ENCODE assay signal across 8 mouse cellular contexts in the genomic region with DNA sequence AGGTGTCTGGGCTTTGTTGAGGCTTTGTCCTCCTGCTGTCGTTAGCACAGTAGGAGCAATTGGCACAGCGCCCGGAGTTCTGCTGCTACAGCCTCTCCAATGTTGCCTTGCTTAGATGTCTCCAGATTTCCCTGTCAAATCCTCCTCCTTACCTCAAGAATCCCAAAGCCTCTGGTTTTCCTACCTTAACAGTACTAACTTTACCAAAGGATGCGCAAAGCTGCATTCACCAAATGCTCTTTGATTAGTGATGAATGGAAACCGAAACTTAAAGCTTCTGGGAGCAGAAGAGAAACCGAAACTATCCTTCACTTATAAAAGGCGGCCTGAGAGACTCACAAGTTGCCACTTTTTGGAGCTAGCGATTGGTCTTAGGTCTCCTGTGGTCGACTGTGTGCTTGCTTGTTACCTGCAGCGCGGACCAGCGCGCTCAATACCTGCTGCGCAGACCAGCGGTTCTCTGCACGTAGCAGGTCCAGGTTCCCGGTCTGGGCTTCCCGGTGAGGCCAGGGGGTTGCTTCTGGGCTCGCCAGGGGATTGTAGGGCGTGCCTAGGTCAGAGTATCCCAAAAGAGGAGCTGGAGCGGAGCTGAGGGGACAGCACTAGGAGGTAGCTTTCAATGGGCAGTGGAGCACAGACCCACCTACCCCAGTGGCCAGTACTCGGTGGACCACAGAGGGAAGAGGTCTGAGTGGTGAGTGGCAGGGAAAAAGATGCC. TPM values are rescaled to one million over a fixed set of nuclear protein-coding genes. Genes with fewer than 3 reads are reported as not detected.
A peak's percentile ranks its signal among the peaks of the same experiment; 100 is the strongest.
DNase-seq lines count a peak whose midpoint lies in the region; ATAC-seq and TF ChIP-seq lines count a peak whose summit lies in the region.

Gene Ddx60 (plus strand): TSS at position 311 of the 718 bp plus-strand sequence.

- TF ChIP-seq CTCF in gastrocnemius, adult 2 months (IDR thresholded peaks at IDR 0.05), result no peak

- H3K4me1 ChIP-seq in hindbrain, embryonic 16.5 days (ENCODE audit: control insufficient read depth, insufficient read depth, low read depth, low read length), result peaks cover 5% of the 10 kb centered on the region; the same call in 1 of the 2 replicates

- H3K4me2 ChIP-seq in hindbrain, embryonic 16.5 days (ENCODE audit: low read length), result peak within 1 kb of the TSS; percentile 94

- H3K27me3 ChIP-seq in hindbrain, embryonic 16.5 days (replicated peaks; ENCODE audit: control insufficient read depth, insufficient read depth, low read length), result no peaks in the 10 kb centered on the region

- H3K4me3 ChIP-seq in gastrocnemius, adult 2 months, result peak within 1 kb of the TSS; percentile 94
- peak within 1 kb of the TSS; percentile 48 for H3K4me3 ChIP-seq in hindbrain, embryonic 16.5 days (ENCODE audit: low read length)

- 14% methylated on average over 22 of the region's 22 CpGs for WGBS in hindbrain, embryonic 16.5 days

- ATAC-seq in hindbrain, embryonic 16.5 days, result peak; percentile 69

- peak within 1 kb of the TSS; percentile 65 for H3K9ac ChIP-seq in hindbrain, embryonic 16.5 days (ENCODE audit: low read depth, low read length)

- intact Hi-C loops in gastrocnemius, adult 2 months (cut with DNase I), result no loop called here

- H3K9me3 ChIP-seq in hindbrain, embryonic 16.5 days (ENCODE audit: control insufficient read depth, low read length), result no peaks in the 10 kb centered on the region

- peak; percentile 39 for DNase-seq in WW6 (ENCODE audit: low read depth, low spot score)
- peak; percentile 85 to 92 for DNase-seq in cerebellum, postnatal 14 days
- peak; percentile 82 for DNase-seq in gastrocnemius, adult 2 months
- DNase-seq in left cerebral cortex, adult 18-20 months (ENCODE audit: low spot score in 2 of 2), result peak; percentile 65 to 71
- peak; percentile 76 for DNase-seq in lung, postnatal 36 days
- DNase-seq in retina, postnatal 1 day, result peak; percentile 69
- peak; percentile 28 for DNase-seq in urinary bladder, adult 2 months (ENCODE audit: low spot score)

- no peaks in the 10 kb centered on the region for H3K36me3 ChIP-seq in hindbrain, embryonic 16.5 days (ENCODE audit: control insufficient read depth, insufficient read depth, low read length)

- H3K27ac ChIP-seq in gastrocnemius, adult 2 months, result peak within 1 kb of the TSS; percentile 90
- H3K27ac ChIP-seq in hindbrain, embryonic 16.5 days (ENCODE audit: low read depth, low read length), result no peak within 1 kb of the TSS

RNA-seq across cellular contexts. Expression of gene Ddx60, which starts in this region (rescaled TPM):
- under 1 TPM; 0.50 to 0.87 TPM for total RNA-seq in gastrocnemius, adult 2 months (2021)
- 0.17 and 0.28 TPM in 2 replicates for polyA plus RNA-seq in hindbrain, embryonic 16.5 days (2015; fragmentation: Nextera tagmentation; extraction: Ambion mirVana)
- total RNA-seq in left cerebral cortex, adult 18-20 months (2021), result under 1 TPM; 0.49 to 0.73 TPM
- polyA plus RNA-seq in urinary bladder, adult 2 months (2012; rRNA removed), result 2.7 TPM in 2 replicates

Comparison
In these comparisons a context has a peak if more than half of its experiments do, and no peak if none do; other contexts are left out.
1. Peak in DNase-seq, H3K4me3 ChIP-seq and H3K27ac ChIP-seq in gastrocnemius, adult 2 months; RNA of the gene not detected or under 1 TPM.
2. Peak in ATAC-seq, H3K4me3 ChIP-seq, H3K9ac ChIP-seq and H3K4me2 ChIP-seq in hindbrain, embryonic 16.5 days; RNA of the gene not detected or under 1 TPM.
3. Peak in DNase-seq in left cerebral cortex, adult 18-20 months; RNA of the gene not detected or under 1 TPM.
4. DNase-seq: peak in every context shown above with its lines; median percentile 88 in cerebellum, postnatal 14 days; 82 in gastrocnemius, adult 2 months; 76 in lung, postnatal 36 days; 69 in retina, postnatal 1 day; 68 in left cerebral cortex, adult 18-20 months; 39 in WW6; 28 in urinary bladder, adult 2 months.